Mouse (Mus musculus): ENCODE results near the gene Micu1.

Micu1 gene

DNA sequence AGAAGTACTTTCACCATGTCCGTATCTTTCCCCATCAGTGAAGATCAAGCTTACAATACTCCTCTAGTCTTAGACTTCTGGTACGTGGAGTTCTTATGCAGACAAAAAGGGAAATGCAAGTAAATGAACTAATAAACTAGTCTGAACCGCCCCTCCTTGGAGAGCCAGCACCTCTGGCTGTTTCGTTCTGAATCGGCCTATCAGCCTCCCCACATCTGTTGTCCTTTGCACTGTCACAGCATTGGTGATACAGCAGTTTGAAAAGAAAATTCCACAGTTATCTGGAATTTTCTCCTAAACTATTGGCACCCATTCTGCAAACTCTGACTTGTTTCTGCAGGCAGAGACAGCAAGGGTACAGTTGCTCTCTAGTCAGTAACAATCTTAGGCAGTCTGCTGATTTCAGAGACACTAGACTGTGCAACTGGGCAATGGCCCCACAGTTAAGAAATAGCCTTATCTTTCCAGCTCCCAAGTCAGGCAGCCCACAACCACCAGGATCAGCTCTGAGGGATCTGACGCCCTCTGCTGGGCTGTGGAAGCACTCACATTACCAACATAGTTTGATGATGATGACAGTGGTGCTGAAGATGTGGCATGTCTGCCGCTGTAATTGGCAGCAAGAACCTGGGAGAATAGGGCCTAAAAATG is 112.4 kb downstream of the Micu1 start:
- DNase-seq: peak; percentile 33

DNA sequence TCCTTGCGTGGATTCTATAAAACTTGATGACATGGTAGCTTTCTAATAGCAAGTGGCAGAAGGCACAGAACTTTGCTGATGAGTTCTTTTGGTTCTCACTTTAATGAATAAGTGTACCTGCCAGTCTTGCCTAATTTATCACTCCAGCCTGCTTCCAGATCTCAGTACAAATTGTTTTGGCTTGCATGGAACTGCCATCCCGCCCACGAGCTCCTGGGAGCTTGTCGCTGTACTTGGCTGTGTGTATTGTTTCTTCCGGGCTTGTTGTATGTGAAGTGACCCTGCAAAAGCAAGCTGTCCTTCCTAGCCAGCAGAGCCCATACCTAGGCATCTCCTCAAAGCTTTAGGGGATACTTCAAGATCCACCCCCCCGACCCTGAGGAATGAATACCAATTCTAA is 114.3 kb downstream of the Micu1 start:
- DNase-seq: no peak

DNA sequence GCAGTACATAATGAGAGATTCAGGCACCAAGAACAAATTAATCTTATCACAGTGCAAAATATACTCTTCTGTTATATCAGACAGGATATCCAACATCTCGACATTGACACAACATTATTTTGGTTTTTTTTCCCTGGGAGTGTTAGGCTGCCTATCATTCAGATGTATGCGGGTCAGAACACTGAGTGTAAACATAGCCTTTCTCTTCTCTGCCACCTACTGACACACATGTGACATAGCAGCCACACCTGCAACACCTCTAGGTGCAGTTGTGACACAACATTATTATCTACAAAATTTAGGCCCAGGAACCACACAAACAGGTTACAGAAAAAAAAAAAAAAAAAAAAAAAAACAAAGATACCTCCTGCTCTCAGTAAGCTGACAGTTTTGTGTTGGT is 115.3 kb downstream of the Micu1 start:
- peak; percentile 37 for DNase-seq

DNA sequence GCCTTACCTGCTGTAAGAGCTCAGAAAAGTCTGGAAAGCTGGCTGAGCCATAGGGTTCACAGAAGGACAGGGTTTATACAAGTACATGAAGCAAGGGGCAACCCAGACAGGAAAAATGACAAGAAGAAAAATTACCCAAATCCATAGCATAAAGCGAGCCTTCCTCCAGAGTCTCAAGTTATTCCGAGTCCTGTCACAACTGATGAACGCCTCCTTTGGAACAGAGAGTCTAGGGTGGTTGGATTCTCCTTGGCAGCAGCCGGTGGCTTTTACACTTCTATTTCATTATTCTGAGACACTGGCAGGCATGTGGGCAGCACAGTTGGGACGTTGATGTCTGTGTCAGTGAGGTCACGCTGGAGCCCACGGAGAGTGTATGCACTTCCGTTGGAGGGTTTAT is 115.7 kb downstream of the Micu1 start:
- no peak for DNase-seq

DNA sequence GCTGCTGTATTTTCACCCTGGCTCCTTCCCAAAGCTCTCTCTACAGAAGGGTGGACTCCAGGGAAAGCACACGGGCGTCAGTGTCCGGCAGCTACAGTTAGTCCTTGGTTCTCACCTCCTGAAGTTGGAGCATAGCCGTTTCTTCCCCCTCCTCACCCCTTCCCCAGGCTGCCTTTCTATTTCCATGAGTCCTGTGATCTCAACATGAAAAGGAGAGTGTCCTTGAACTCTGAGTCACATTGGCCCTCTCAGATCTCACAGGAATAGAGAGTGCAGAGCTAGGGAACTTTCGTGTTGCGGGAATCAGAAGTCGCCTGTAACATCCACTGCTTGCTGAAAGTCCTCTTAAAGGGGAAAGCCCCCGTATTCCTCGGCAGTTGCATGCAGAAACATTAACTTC is 116.9 kb downstream of the Micu1 start:
- DNase-seq: no peak

DNA sequence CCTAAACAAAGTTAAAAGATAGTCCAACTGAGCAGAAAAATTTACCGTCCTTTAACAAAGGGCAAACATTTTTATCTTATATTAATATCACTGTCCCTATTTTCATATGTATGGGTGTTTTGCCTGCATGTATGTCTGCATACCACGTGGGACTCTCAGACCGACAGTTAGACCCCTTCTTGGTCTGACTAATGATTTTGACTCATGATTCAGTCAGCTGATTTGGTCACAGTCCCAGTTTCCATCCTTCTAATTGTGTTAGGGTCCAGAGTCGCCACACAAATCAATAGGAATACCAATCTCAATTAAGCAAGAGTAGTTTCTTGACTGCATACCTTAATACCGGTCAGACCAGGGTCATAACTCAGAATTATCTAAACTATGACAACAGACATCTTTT is 118.6 kb downstream of the Micu1 start:
- no peak for DNase-seq

DNA sequence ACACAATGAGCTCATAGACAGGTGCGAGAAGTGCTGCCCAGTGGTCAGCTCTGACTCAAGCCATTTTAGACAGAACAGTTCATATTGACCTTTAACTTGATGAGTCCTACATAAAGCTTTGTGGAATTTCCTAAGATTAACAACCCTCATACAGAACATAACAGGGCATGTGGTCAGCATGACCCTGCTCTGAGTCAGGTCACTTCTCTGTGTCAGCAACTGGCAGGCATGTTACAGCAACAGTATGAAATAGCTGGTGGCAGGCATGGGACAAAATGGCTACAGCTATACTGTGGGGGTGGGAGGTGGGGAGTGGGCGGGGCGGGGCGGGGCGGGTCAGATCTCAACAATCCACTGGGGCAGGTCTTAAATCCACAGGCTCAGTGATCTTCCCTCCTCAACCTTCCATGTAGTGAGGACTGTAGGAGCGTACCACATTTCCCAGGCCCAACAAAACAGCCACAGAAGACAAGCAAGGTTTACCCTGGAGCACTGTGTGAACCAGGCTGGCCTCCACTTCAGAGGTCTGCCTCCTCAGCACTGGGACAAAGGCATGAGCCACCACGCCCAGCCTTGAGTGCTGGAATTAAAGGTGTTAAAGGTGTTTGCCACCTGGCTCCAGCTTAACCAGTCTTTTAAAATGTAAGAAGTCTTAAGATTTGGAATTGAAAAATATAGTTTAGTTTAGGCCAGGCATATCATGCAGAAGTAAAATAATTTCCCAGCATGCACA is 119.2 kb downstream of the Micu1 start:
- no peak for DNase-seq

DNA sequence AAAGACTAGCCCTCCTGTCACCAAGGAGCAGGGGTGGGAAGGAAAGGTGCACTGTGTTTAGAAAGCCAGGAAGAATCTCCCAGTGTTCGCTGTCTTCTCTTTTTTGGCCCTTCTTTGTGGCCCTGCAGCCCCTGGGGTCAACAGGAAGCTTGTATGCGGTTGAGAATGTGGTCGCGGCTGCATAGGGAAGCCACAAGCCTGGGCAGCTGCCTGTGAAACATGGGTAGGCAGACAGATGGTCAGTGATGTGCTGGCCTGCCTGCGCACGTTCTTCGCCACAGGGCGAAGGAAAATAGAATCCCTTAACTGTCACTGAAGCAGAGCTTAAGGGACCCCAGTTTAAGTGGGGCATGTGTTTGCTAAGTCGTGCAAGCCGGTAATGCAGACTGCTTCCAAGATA is 120.6 kb downstream of the Micu1 start:
- DNase-seq: no peak

DNA sequence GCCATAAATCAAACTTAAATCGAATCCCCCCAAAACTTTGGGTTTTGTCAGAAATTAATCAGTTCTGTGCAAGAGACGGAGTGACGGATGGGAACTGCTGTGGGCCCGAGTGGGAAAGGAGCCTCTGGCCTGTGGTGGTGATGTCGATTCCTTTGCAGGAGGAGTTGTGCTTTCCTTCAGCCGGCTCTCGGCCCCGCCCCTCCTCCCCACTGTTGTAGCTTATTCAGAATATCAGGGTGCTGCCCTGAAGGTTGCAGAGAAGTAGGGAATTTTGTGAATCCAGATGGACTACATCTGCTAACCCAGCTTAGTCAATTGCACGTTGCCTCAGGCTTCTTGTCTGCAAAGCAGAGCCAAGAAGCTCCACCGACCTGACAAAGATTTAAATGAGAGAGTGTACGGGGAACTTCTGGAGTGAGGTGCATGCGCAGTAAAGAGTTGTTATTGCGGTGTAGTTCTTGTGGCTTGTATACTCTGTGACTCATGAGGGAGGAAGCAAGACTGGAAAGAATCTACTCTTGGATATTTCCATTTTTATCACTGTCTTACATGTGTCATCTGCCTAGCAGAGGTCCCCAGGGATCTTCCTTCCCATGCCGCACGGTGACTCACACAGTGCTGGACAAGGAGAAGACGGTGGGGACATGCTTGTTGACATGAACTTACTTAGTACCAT is 123.0 kb downstream of the Micu1 start:
- DNase-seq: no peak

DNA sequence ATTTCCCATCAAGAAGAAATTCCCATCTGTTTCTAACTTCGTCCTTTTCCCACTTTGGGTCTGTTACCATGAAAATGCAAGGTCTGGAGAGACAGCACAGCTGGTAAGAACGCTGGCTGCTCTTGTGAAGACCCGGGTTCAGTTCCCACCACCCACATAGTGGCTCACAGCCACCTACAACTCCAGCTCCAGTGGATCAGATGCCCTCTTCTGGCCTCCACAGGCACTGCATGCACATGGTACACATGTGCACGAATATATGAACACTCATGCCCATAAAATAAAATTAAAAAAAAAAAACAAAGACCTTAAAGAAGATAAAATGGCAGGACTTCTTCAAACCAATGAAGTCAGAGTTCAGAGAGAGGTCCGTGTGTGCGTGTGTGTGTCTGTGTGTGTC is 127.6 kb downstream of the Micu1 start:
- no peak for DNase-seq

DNA sequence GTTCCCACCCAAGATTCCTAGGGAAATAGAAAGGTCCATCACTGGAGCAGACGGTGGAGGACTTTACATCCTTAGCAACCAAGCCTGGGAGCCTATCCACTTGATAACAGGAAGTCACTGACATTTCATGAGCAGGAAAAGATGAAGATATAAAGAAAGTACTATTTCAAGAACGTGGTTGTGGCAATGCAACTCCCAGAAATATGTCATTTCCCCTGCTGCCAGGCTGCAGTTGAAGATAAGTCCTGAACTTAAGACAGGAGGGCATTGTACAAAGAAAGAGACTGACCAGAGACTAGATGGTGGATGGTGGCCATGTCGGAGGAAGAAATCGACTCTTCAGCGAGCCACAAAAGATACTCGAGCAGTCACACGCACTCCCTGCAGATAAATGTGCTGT is 129.7 kb downstream of the Micu1 start:
- DNase-seq: no peak

DNA sequence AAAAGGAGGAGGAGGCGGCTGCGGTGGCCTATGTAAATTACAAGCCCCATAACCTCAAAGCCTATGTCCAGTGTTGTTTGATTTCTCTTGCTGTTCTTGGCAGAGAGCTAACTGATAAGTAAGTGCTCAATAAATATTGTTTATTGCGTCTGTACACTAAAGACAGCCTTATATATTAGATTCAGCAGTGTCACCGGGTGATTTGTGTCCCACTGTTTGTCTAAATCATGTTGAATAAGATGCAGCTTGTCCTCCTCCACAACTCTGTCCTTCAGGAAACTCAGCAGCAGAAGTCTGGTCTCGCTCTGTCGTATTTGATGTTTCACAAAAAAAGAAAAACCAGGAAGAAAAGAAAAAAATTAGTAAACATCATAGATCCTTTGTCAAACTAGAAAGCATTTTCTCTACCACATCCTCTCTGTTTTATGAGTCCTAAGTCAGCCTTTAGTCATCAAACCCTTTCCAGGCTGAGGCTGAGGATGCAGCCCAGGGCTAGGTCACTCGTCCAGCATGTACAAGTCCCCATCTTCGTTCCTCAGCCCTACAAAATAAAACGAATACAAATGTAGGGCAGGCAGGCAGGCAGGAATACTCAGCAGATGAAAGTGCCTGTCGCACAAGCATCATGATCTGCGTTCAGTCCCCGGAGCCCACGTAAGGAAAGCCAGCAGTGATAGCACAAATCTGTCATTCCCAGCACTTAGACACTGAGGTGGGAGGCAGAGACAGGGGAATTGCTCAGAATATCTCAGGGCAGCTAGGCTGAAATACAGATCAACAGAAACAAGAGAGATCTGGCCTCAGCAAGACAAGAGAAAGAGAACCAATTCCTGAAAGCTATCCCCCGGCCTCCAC is 133.3 kb downstream of the Micu1 start:
- no peak for DNase-seq

DNA sequence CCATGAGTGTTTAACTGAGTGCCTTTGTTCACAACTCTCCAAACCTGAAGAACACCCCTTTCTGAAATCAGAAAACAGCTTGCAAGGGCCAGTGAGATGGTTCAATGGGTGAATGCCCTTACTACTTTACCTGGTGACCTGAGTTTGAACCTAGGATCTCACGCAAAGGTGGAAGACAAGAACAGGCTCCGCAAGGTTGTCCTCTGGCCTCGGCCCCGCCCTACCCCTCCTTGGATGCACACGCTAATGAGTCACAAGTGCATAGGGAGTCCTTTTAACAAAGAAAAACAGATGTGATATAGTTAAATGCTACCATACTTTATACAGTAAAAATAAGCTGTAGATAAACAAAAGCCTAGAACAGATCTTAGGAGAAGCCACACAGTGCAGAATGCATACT is 135.2 kb downstream of the Micu1 start:
- no peak for DNase-seq

DNA sequence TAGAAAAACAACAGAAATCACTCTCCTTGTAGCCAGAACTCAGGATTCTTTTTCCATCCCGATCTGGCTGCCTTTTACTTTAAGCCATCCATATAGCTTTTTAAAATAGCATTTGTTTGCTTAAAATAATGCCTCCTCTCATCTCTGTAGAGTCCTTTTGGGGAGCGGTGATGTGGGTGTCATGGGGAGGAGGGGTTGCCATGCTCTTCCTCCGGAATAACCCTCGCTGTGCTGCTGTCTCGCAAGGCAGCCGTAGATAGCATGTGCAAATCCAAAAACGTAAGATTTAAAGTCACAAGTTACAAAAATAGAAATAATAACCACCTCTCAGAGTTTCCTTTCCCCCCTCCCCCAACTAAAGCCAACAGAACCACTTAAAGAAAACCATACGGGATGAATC is 139.2 kb downstream of the Micu1 start:
- DNase-seq: no peak

DNA sequence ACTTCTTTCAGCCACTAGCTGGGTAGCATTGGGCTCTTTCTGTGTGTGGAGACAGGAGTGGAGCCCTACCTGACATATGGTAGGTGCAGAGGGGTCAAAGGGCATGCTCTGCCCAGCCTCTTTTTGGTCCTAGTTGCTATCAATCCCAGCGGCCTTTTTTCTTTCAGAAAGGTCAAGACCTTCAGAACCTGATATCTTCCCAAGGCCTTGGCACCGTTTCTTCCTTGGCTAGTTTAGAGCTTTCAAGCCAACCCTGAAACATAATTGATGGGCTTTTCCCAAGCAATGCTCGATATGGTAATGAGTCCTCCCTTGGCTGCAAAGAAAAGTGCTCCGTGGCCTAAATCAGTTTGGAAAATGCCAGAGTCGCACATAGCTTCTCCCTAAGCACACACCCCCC is 140.8 kb downstream of the Micu1 start:
- no peak for DNase-seq

DNA sequence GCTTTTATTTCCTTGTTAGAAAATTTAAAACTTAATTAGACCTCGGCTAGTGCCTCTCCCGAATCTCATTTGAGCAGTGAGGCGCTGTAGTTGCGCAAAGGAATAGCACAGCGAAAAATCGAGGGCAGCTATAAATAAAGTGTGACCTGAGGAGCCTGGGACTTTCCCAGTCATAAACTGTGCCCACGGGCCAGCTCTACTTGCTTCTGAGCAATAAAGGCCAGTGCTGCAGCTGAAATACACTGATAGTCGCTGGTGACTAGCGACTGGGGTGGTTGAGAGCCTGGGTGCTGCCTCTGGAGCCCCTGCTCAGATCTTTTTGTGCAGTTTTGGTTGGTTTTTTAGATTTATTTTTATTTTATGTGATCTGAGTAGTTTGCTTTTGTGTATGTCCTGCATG is 142.4 kb downstream of the Micu1 start:
- DNase-seq: no peak

DNA sequence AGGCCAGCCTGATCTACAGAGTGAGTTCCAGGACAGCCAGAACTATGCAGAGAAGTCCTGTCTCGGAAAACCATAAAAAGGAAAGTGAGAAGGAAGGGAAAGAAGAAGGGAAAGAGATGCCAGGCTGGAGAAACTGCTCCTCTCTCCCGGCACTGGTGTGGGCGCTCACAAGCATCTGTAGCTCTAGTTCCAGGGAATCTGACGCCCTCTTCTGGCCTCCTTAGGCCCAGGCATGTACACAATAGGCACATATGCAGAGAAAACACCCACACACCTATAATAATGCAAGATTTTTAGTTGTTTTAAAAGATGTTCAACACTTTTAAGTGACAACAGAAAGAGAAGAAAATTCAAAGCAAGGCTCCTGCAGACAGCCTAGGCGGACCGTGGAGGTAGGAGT is 144.1 kb downstream of the Micu1 start:
- DNase-seq: no peak

DNA sequence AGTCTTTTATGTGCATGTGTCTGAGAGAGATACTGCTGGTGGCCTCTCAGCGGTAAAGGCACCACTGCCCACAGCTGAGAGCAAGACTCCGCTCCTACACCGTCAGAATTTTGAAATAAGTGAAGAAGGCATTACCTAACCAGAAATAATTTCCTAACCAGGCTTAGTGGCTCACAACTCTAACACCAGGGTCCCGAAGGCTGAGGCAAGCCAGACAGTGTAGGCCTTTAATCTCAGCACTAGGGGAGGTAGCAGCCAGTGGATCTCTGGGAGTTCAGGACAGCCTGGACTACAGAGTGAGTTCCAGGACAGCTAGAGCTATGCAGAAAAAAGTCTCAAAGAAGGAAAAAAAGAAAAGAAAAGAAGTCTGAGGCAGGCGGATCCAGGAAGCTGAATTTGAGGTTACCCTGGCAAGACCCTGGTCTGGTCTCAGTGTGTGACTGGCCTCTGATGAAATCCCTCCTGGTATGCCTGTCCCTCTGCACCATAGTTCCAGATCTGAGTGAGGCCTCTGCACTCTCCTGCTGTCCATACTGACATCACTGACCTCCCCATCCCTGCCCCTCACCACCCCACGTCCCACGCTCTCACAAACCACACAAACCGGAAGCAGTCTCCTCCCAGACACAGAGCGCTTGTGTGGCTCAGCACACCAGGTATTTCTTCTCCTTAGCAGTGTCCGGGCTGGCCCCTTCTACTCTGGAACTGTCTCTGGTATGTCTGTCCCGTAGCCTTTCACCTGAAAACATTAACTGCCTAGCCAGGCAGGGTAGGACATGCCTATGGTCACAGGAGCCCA is 146.0 kb downstream of the Micu1 start:
- DNase-seq: no peak

DNA sequence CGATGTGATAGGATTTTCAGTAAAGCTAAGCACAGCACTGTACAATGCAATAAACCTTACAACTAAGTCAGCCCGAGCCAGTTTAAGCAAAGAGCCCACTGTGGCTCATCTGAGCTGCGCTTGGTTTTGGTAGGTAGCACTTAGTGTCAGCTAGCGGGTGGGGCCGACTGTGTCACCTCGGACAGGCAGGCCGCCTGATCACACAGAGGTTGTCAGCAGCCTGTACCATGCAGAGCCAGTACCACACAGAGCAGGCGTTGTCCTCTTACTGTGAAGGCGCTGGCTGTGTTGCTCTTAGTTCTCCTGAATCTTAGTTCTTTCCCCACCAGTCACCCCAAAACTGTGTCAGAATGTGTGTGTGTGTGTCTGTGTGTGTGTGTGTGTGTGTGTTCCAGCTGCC is 146.7 kb downstream of the Micu1 start:
- peak; percentile 22 for DNase-seq

DNA sequence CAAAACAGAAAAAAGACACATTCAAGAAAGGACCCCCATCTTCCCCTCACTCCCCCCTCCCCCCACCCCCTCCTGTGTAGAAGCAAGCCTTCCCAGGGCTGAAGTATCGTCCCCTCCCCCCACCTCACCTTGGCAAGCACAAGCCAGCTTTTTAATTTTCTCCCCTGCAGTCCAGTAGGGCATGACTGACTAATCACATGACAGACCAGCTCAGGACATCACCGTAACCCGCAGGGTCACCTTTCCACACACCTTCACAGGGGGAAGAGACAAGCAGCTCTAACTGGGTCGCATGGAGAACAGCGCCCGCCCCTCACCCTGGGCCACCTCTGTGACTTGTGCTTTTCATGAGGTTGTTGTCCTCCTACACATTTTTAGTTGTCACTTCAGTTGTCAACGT is 147.1 kb downstream of the Micu1 start:
- DNase-seq: peak; percentile 79

DNA sequence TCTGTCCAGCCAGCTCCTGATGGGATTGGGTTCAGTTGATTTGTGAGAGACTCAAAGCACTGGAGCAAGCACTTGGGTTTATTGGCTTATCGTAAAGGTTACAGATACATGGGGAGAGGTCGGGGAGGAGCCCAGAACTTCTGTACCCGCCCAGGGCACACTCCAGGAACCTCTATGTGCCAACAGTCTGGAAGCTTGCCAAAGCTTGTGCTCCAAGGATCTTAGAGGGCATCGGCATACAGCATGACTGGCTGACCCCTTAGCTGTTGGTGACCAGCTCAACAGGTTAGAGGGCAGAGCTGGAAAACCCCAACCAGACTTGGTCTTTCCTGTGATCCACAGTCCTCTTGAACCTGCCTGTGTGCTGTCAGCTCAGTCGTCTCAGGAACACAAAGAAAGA is 154.9 kb downstream of the Micu1 start:
- DNase-seq: peak; percentile 50

DNA sequence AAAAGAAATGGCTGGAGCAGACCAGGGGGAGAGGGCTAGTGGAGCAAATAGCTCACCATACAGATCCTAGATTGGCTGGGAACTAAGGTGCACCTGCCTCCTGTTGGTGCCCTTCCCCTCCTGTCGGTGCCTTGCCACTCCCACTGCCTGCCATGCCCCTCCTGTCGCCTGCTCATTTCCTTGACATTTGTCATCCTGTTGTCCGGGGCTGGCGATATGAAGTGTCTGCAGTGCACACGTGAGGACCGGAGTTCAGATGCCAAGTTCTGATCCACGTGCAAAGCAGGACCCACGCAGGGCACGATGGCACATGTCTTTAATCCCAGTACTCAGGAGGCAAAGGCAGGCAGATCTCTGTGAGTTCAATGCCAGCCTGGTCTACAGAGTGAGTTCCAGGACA is 158.4 kb downstream of the Micu1 start:
- no peak for DNase-seq

DNA sequence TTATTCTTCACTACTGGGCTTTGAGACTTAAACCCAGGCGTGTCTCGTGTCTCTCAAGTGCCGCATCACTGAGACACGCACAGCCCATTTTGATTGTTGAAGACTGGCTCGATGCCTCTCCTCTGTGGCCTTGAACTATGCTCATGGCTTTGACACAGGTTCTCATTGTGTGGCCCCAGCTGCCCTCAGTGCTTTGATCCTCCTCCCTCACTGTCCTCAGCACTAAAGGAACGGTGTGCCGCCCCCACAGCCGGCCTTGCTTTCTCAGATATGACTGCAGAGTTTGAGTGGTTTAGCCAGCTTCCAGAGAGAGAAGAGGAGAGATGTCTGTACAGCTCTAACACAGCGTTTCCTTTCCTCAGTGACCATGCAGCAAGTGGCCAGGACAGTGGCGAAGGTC is 158.9 kb downstream of the Micu1 start:
- no peak for DNase-seq

Data from kidney, adult 9 months (tissue).